Mouse (Mus musculus) cerebellum, postnatal 4 days (tissue): ENCODE measurements at regions not wholly inside any gene's neighbourhood (a gene's known extent, or its start where the extent isn't known, plus 50 kb on each side); places are given as distances from the start of the nearest gene placed in this dataset.

Experiments
- DNase-seq, 2 experiments: peaks; one replicate each; pipeline ENCODE4 v3.0.0; 2022; ENCODE audit warnings: low spot score in 2 of 2, mixed read lengths in 1 of 2

DNA sequence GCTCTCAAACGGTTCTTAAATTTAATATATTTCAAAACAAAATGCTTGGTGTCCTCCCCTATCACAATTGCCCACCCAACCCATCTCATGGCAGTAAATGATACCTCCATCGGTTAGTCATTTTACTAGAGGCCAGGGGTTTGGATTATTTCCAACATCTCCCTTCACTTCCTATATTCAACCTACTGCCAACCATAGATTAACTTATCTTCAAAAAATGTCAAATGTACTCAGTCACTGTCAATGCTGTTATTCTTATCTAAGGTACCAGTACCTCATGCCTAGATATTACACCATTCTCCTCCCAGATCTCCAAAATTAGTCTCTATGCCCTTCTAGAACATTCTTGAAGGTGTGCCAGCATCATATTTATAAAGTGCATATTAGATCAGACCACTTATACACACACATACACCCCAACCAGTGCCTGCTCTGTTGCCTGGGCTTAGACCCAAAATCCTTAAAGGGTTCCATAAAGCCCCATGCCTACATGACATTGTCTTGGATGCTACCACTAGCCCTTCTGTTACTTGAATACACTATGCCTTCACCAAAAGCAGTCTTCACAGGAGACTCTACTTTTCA, 183.4 kb upstream of the Cadm1 start:
- no peak for DNase-seq

- DNase-seq, result no peak
Measured at GRCm38 (mm10) chr9:47350301-47350700, 179.7 kb upstream of the Cadm1 start.

- no peak for DNase-seq
Measured at GRCm38 (mm10) chr9:47351036-47351435, 178.9 kb upstream of the Cadm1 start.

DNA sequence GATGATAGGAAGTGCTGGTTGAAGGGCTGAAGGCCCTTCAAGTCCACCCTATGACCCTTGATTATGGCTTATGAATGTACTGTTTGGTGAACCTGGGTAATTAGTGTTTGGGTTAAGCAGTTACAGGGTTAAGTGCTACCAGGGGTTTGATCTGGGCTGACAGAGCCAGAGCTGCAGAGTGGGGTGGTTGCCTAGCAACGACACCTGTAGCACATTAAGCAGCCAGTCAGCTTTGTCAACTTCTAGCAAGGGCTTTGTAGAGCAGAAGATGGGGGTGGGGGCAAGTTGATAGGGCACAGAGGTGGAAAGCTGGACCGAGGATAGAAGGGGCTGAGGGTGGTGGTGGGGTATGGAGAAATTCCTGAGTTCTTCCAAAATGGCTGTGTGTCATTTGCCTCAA, 177.0 kb upstream of the Cadm1 start:
- DNase-seq, result no peak

GRCm38 (mm10) chr9:47353972-47354371, 176.0 kb upstream of the Cadm1 start:
- no peak for DNase-seq

DNA sequence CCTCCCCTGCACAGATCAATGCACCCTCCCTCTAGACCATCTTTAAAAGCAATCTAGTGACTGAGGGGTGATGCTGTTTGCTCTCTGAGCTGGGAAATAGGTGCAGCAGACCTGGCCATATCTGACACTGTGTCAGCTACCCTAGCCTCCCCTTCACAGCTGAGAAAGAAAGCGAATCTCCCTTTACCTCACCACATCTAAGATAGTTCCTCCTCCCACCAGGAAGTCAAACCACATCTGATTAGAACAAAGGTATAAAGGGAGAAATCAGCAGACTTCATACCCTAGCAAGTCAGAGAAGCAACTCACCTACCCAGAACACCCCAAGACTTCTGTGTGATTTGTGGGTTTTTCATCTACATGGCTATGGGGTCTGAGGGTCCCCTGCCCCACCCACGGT, 175.6 kb upstream of the Cadm1 start:
- no peak for DNase-seq

GRCm38 (mm10) chr9:47354866-47355265, 175.1 kb upstream of the Cadm1 start:
- no peak for DNase-seq

- DNase-seq, result peak; percentile 44 to 89
Measured at GRCm38 (mm10) chr9:47357756-47358399, 172.1 kb upstream of the Cadm1 start.

GRCm38 (mm10) chr9:47358400-47358767, 171.6 kb upstream of the Cadm1 start:
- DNase-seq, result no peak

DNA sequence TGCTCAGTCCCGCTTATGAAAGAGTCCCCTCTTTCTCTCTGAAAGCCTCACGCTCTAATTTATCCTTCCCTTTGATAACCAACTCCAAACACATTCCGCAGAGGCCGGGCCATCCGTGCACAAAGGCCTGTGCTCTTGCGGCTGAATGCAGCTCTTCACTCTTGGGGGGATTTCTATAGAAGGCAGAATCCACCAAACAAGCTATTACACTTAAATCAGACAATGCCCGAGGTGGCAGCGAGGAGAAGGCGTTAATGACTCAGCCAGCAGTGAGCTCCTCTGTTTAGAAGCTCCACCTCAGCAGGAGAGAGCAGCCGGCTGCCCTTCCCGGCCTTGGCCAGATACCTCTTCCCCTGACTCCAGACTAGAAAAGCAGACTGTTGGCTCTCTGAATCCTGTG, 166.9 kb upstream of the Cadm1 start:
- no peak for DNase-seq

DNA sequence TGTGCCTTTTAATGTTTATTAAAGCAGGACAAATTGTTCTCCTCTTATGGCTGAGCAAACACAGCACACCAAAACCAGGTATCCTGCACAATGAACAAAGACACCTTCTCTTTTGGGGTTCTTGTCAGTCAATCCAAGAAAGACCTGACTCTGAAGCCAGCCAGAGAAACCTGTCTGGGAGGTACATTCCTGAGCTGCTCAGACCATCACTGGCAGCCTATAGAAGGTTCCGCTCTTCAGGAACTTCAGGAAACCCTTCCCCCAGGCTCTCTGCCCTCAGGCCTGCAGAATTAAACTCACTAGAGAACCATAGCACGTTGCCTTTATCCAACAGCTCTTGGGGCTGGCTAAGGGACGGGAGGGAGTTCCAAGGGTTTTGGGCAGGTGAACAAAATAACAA, 165.2 kb upstream of the Cadm1 start:
- no peak for DNase-seq

GRCm38 (mm10) chr9:47367266-47367957, 162.6 kb upstream of the Cadm1 start:
- DNase-seq, result no peak

DNA sequence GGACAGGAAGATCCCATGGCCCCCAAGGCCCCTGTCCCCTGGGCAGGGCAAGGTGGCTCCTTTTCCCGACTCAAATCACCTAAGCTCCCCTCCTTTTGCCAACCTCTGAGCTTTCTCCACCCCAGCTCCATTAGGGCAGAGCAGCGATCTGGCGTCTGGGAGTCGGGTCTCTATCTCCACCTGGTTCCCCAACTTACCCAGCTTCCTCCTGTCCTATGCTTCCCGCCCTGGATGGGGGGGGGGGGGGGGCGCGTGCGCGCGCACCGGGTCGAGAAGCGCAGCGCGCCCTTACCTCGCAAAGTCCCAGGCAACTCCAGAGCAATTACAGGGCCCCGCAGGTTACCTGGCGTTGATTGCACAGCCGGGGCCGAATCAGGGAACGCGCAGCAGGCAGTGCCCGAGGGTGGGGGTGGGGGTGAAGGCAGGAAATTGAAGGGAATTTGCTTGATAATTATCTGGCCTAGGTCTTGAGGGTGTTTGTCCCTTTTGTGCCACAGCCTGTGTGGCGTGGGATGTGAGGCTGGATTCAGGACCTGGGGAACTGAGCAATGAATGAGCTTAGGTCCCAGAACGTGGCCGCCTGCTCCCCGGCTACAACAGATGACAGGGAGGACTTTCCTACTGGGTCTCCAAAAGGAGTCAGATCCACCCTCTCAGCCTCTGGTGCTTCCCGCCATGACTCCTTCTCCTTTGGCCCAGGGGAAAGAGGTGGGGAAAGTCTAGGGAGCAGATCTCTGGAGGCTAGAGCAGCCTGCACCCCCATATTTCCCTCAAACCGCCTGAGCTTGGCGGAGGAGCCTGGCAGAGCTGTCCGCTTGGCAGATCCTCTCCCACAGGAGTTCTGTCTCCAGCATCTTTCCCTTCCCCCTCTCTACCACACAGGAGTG, 161.7 kb upstream of the Cadm1 start:
- no peak for DNase-seq

GRCm38 (mm10) chr9:47372296-47372695, 157.7 kb upstream of the Cadm1 start:
- no peak for DNase-seq

DNA sequence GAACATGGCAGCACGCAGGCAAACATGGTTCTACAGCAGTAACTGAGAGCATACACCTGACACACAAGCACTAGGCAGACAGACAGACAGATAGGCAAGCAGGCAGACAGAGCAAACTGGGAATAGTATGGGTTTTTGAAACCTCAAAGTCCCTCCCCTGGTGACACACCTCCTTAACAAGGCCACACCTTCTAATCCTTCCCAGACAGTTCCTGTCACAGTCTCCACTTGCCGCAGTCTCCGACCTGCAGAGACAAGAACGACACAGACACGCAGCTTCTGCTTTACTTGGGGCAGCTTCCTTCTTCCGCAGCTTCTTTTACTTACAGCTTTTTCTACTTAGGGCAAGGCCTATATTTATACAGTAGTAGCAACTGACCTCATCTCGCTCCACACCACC, 155.9 kb upstream of the Cadm1 start:
- DNase-seq, result no peak

DNA sequence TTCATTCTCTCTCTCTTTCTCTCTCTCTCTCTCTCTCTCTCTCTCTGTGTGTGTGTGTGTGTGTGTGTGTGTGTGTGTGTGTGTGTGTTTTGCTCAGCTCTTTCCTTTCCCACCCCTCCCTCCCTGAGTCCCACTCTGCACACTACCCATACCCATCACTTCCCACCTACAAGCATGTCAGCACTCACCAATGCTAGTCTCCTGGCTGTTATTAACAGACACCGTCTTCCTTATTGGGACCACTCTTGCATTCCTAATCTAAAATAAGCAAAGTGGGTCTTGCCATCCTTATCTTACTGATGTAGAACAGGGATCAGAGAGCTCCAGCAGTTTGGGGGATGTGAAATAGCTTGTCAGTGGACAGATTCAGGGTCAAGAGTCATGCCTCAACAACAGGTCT, 153.3 kb upstream of the Cadm1 start:
- DNase-seq, result no peak

DNA sequence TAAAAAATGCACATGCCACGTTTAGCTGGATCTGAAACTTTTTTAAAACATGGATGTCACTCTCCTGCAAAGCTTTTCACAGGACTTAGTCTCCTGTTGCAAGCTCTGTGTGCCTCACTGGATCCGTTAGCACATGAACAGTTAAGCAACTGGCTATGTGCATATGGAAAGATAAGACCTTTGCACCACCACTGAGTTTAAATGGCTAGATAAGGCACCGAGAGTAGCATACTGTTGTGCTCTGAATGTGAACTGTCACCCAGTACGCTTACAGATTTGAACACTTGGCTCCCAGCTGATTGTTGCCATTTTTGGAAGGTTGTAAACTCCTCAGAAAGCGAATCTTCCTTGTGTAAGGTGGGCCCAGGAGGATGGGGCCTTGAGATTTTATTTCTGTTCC, 151.4 kb upstream of the Cadm1 start:
- DNase-seq, result no peak

DNA sequence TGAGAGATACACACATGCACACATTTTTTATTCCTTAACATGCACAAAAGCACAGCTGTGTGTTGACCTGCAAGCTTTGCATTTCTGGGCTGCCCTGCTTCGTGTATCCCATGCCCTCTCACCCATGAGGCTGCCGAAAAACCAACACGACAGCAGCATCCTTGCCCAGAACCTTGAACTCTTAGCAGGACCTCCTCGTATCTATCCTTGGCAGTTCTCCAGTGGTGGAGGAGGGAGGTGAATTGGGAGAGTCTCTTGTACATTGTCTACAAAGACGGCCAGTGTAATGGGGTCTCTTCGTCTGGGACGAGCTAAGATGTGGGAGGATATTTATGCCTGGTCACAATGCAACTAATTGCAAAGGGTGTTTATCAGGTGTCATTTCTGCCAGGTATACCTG, 149.6 kb upstream of the Cadm1 start:
- no peak for DNase-seq

DNA sequence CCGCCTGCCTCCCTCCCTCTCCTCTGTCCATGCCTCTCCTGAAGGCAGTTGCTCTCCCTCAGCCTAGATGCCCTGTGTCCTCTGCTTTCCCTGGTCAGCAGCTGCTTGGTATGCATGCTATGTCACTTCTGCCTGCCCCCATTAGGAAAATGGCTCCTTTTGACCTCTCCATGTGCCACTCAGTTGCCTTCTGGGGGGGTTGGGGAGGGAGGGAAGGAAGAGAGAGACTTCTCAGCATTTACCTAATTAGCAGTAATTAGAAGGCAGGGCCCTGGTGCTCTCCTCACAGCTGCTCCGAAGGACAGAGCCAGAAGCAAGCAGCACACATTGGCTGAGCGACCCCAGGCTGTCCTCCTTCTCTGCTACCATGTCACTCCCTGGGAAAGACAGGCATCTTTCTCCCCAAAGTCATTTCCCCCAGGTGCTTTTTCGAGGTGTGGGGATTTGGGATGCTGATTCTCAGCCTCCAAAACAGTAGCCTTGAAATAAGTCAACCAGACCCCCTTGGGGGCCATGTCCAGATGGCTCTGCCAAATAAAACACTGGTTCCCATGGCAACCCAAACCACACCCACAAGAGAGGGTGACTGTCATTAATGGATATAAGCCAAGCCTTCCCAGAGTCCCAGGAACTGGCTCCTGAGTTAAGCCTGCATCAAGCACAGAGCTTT, 145.7 kb upstream of the Cadm1 start:
- DNase-seq, result peak in 1 of 2 experiments; percentile 27

DNA sequence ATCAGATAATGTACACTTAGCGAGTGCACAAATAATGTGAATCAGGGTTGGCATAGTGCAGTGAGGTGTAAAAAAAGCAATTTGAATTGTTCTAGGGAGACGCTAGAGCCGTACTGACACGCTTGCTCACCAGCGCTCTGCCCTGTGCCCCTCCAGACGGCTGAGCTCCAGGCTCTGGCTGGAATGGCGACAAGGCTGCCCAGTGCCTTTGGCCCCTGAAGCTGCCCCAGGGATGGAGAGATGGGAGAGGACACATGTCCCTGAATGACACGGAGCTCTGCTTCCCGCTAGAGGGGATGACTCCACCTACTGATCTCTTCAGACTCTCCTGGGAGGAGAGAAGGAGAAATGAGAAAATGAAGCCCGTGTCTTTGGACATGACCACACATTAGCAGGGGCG, 143.3 kb upstream of the Cadm1 start:
- DNase-seq, result no peak

- no peak for DNase-seq
Measured at GRCm38 (mm10) chr9:47387221-47387620, 142.8 kb upstream of the Cadm1 start.
